Mouse (Mus musculus) lung, postnatal 0 days (tissue): Measurements from ENCODE around the gene Zfp839.

Experiments used
- CTCF ChIP-seq: IDR thresholded peaks from 2 replicates; pipeline ENCODE4 v1.5.1; 2016; ENCODE audit warnings: antibody characterized with exemption, mild to moderate bottlenecking
- EP300 ChIP-seq: IDR thresholded peaks from 2 replicates; pipeline ENCODE4 v1.6.1; 2016; ENCODE audit warnings: antibody characterized with exemption, mild to moderate bottlenecking, control low read depth

DNA sequence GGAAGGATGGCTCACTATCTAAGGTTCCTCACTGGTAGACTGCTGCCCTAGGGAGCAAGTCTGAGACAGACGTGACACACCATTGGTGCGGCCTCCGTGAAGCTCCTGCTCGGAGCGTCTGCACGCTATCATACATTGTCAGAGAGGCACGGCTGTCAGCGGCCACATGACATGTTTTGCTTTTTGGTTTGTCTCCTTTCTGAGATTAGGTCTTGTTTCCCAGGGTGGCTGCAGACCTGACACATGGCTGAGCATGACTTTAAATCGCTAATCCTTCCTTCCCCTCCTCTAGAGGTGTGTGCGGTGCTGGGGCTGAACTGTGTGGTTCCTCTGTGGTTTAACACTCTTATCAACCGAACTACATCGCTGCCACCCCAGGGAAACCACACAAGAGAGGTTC, 1.4 kb downstream of the Zfp839 start:
- TF ChIP-seq CTCF: no peak
- no peak for TF ChIP-seq EP300
